In the genomic region with DNA sequence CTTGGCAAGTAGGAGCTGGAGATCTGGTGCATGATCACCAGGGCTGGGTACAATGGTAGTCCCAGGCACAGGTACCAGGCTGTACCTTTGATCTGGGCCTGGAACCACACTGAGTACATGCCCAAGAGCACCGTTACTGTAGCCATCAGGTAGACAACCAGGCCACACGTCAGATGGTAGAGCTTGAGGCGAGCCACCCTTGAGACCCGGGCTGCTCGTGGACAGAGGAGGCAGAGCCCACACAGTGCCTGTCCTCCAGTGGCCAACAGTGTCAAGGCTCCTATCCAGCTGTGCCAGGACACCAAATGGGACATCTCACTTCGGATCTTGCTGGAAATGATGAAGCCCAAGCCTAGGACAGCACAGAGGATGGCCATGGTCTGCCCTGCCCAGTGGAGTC, we compare ENCODE assay signal across 11 mouse cellular contexts. TPM values are rescaled to one million over a fixed set of nuclear protein-coding genes. Genes with fewer than 3 reads are reported as not detected.
A peak's percentile ranks its signal among the peaks of the same experiment; 100 is the strongest.
DNase-seq lines count a peak whose midpoint lies in the region; ATAC-seq lines count a peak whose summit lies in the region.
"Had no signal": no experiment of that assay in that cellular context is flagged by ENCODE, and none has a peak within 500 bp of the region (broad histone marks: within the 10 kb centered on the region; RNA-seq: fewer than 3 reads in every experiment).

No protein-coding gene starts in this region.

- no peak for ATAC-seq in heart, embryonic 13.5 days (ENCODE audit: extremely low read depth, insufficient number of reproducible peaks, low FRiP score, low TSS enrichment)
- no peak for ATAC-seq in megakaryocyte, adult 5-6 weeks (ENCODE audit: poor library complexity, severe bottlenecking)

- peaks cover 11% of the 10 kb centered on the region for H3K79me2 ChIP-seq in macrophage (ENCODE audit: inconsistent target)

- H3K9ac ChIP-seq in heart, embryonic 13.5 days: peak overlapping the region; percentile 85; the same call in 1 of the 2 replicates

- no peaks in the 10 kb centered on the region for H3K27me3 ChIP-seq in heart, embryonic 13.5 days (replicated peaks)
- no peaks in the 10 kb centered on the region for H3K27me3 ChIP-seq in megakaryocyte, embryonic 14.5 days (replicated peaks)
- H3K27me3 ChIP-seq: hindbrain, embryonic 13.5 days; neural tube, embryonic 13.5 days had no signal

- H3K4me1 ChIP-seq in heart, embryonic 13.5 days: peaks cover 51% of the 10 kb centered on the region
- peaks cover 68% of the 10 kb centered on the region for H3K4me1 ChIP-seq in megakaryocyte, embryonic 14.5 days

- H3K4me3 ChIP-seq in heart, embryonic 13.5 days: no peak overlapping the region; the same call in 1 of the 2 replicates
- H3K4me3 ChIP-seq in megakaryocyte, embryonic 14.5 days (replicated peaks): peak overlapping the region; percentile 99
- peak overlapping the region; percentile 68; the same call in 1 of the 2 replicates for H3K4me3 ChIP-seq in macrophage (ENCODE audit: inconsistent target)

- no peaks in the 10 kb centered on the region for H3K9me3 ChIP-seq in heart, embryonic 13.5 days
- no peaks in the 10 kb centered on the region for H3K9me3 ChIP-seq in megakaryocyte, embryonic 14.5 days
- H3K9me3 ChIP-seq: hindbrain, embryonic 13.5 days; neural tube, embryonic 13.5 days had no signal

- 89% methylated on average over 6 of the region's 6 CpGs for WGBS in heart, embryonic 13.5 days
- WGBS in macrophage (ENCODE audit: missing documents): 95% methylated on average over 6 of the region's 6 CpGs

- peak; percentile 24 for DNase-seq in cerebellum, adult 11-12 months
- no peak for DNase-seq in cerebellum, adult 11 months
- no peak for DNase-seq in heart, postnatal 25 days (ENCODE audit: low spot score)
- DNase-seq in adrenal gland, adult 18-20 months (ENCODE audit: low spot score in 2 of 2): no peak

- intact Hi-C loops in heart, postnatal 25 days (cut with DNase I): no loop called here

- peak overlapping the region; percentile 76 for H3K4me2 ChIP-seq in heart, embryonic 13.5 days

- H3K36me3 ChIP-seq in heart, embryonic 13.5 days: peaks cover 31% of the 10 kb centered on the region
- H3K36me3 ChIP-seq in megakaryocyte, embryonic 14.5 days (replicated peaks; ENCODE audit: low read length): peaks cover 64% of the 10 kb centered on the region
- H3K36me3 ChIP-seq in macrophage (ENCODE audit: inconsistent target): no peaks in the 10 kb centered on the region

- H3K27ac ChIP-seq in heart, embryonic 13.5 days (replicated peaks): no peak overlapping the region
- H3K27ac ChIP-seq in macrophage: no peak overlapping the region

RNA-seq across cellular contexts. Expression of gene Cyb561d1, which starts 1.8 kb away (rescaled TPM):
- polyA plus RNA-seq in heart, embryonic 13.5 days (2015; fragmentation: Nextera tagmentation; extraction: Ambion mirVana): 2.3 and 3.1 TPM in 2 replicates
- total RNA-seq in heart, postnatal 25 days (2021): 1 to 10 TPM; 4.9 to 5.1 TPM
- 3.3 and 3.9 TPM in 2 replicates for polyA plus RNA-seq in megakaryocyte, embryonic 14.5 days (2012; ENCODE audit: insufficient read depth, low replicate concordance)
- 4.9 and 6.7 TPM in 2 replicates for total RNA-seq in megakaryocyte, adult 5-6 weeks (2015)
- total RNA-seq in megakaryocyte, adult 5-6 weeks (2017): 10.3 and 12.0 TPM in 2 replicates
- total RNA-seq in macrophage (2018; cell fraction: chromatin; rRNA removed): 10 to 100 TPM in 22 of 26 experiments, 1 to 10 TPM in 4; 6.3 to 31.6 (median 18.3) TPM
- 10 to 100 TPM in 11 of 26 experiments, 1 to 10 TPM in 15; 3.8 to 15.7 (median 9.1) TPM for total RNA-seq in macrophage (2018; cell fraction: cytosol; rRNA removed)
- 10 to 100 TPM in 25 of 26 experiments, 1 to 10 TPM in 1; 9.1 to 38.3 (median 21.6) TPM for total RNA-seq in macrophage (2018; cell fraction: nucleus; rRNA removed)
- polyA plus RNA-seq in macrophage (2018): 7.2 to 11.4 TPM (median 8.4 TPM) in 3 replicates
- total RNA-seq in adrenal gland, adult 18-20 months (2021): 1 to 10 TPM; 7.3 to 8.6 TPM

RNA-seq across cellular contexts. Expression of gene Atxn7l2, which starts 11.5 kb away (rescaled TPM):
- 7.5 and 8.7 TPM in 2 replicates for polyA plus RNA-seq in heart, embryonic 13.5 days (2015; fragmentation: Nextera tagmentation; extraction: Ambion mirVana)
- 1 to 10 TPM; 2.4 to 3.3 TPM for total RNA-seq in heart, postnatal 25 days (2021)
- polyA plus RNA-seq in megakaryocyte, embryonic 14.5 days (2012; ENCODE audit: insufficient read depth, low replicate concordance): 7.8 and 14.9 TPM in 2 replicates
- 3.1 and 4.7 TPM in 2 replicates for total RNA-seq in megakaryocyte, adult 5-6 weeks (2015)
- total RNA-seq in megakaryocyte, adult 5-6 weeks (2017): 1.5 and 2.0 TPM in 2 replicates
- 10 to 100 TPM in 10 of 26 experiments, 1 to 10 TPM in 16; 2.7 to 19.4 (median 9.2) TPM for total RNA-seq in macrophage (2018; cell fraction: chromatin; rRNA removed)
- total RNA-seq in macrophage (2018; cell fraction: cytosol; rRNA removed): 1 to 10 TPM in 24 of 26 experiments, under 1 TPM in 2; 0.86 to 3.7 (median 2.4) TPM
- 10 to 100 TPM in 2 of 26 experiments, 1 to 10 TPM in 24; 2.5 to 11.4 (median 6.3) TPM for total RNA-seq in macrophage (2018; cell fraction: nucleus; rRNA removed)
- polyA plus RNA-seq in macrophage (2018): 1.9 to 3.0 TPM (median 2.4 TPM) in 3 replicates
- total RNA-seq in adrenal gland, adult 18-20 months (2021): 1 to 10 TPM; 8.2 to 8.5 TPM

RNA-seq across cellular contexts. Expression of gene Amigo1, which starts 13.1 kb away (rescaled TPM):
- 2.6 and 2.8 TPM in 2 replicates for polyA plus RNA-seq in heart, embryonic 13.5 days (2015; fragmentation: Nextera tagmentation; extraction: Ambion mirVana)
- 10 to 100 TPM; 12.2 to 12.5 TPM for total RNA-seq in heart, postnatal 25 days (2021)
- polyA plus RNA-seq in megakaryocyte, embryonic 14.5 days (2012; ENCODE audit: insufficient read depth, low replicate concordance): not detected in 2 replicates
- total RNA-seq in megakaryocyte, adult 5-6 weeks (2015): 1.4 and 3.3 TPM in 2 replicates
- total RNA-seq in megakaryocyte, adult 5-6 weeks (2017): 1.4 and 2.2 TPM in 2 replicates
- total RNA-seq in macrophage (2018; cell fraction: chromatin; rRNA removed): 1 to 10 TPM in 9 of 26 experiments, under 1 TPM in 15, not detected in 2; 0.12 to 5.3 (median 0.65) TPM
- total RNA-seq in macrophage (2018; cell fraction: cytosol; rRNA removed): 1 to 10 TPM in 4 of 26 experiments, under 1 TPM in 22; 0.14 to 1.3 (median 0.62) TPM
- 1 to 10 TPM in 12 of 26 experiments, under 1 TPM in 14; 0.32 to 5.2 (median 0.94) TPM for total RNA-seq in macrophage (2018; cell fraction: nucleus; rRNA removed)
- 0.90 to 2.1 TPM (median 1.1 TPM) in 3 replicates for polyA plus RNA-seq in macrophage (2018)
- total RNA-seq in adrenal gland, adult 18-20 months (2021): 10 to 100 TPM; 23.1 to 23.5 TPM

RNA-seq across cellular contexts. Expression of gene Sypl2, which starts 27.2 kb away (rescaled TPM):
- 2.4 and 3.2 TPM in 2 replicates for polyA plus RNA-seq in heart, embryonic 13.5 days (2015; fragmentation: Nextera tagmentation; extraction: Ambion mirVana)
- under 1 TPM; 0.57 to 0.87 TPM for total RNA-seq in heart, postnatal 25 days (2021)
- polyA plus RNA-seq in megakaryocyte, embryonic 14.5 days (2012; ENCODE audit: insufficient read depth, low replicate concordance): not detected in 2 replicates
- not detected in 2 replicates for total RNA-seq in megakaryocyte, adult 5-6 weeks (2015)
- total RNA-seq in megakaryocyte, adult 5-6 weeks (2017): not detected in 2 replicates
- under 1 TPM in 3 of 26 experiments, not detected in 23; 0.13 to 0.24 (median 0.18) TPM for total RNA-seq in macrophage (2018; cell fraction: chromatin; rRNA removed)
- under 1 TPM in 4 of 26 experiments, not detected in 22; under 0.01 to 0.10 (median 0.05) TPM for total RNA-seq in macrophage (2018; cell fraction: cytosol; rRNA removed)
- under 1 TPM in 2 of 26 experiments, not detected in 24; 0.14 to 0.16 TPM for total RNA-seq in macrophage (2018; cell fraction: nucleus; rRNA removed)
- 0.04 TPM in 1 of 3 replicates, not detected in the others for polyA plus RNA-seq in macrophage (2018)
- 1 to 10 TPM in 1 of 2 experiments, under 1 TPM in 1; 0.46 to 1.4 TPM for total RNA-seq in adrenal gland, adult 18-20 months (2021)

RNA-seq across cellular contexts. Expression of gene Gpr61, which starts 44.5 kb away (rescaled TPM):
- 0.14 TPM in 1 of 2 replicates, not detected in the other for polyA plus RNA-seq in heart, embryonic 13.5 days (2015; fragmentation: Nextera tagmentation; extraction: Ambion mirVana)
- not detected for total RNA-seq in heart, postnatal 25 days (2021)
- polyA plus RNA-seq in megakaryocyte, embryonic 14.5 days (2012; ENCODE audit: insufficient read depth, low replicate concordance): not detected in 2 replicates
- total RNA-seq in megakaryocyte, adult 5-6 weeks (2015): not detected in 2 replicates
- total RNA-seq in megakaryocyte, adult 5-6 weeks (2017): not detected in 2 replicates
- not detected for total RNA-seq in macrophage (2018; cell fraction: chromatin; rRNA removed)
- total RNA-seq in macrophage (2018; cell fraction: cytosol; rRNA removed): not detected
- total RNA-seq in macrophage (2018; cell fraction: nucleus; rRNA removed): not detected
- polyA plus RNA-seq in macrophage (2018): not detected in 3 replicates
- under 1 TPM; 0.19 to 0.23 TPM for total RNA-seq in adrenal gland, adult 18-20 months (2021)
- total RNA-seq: gastrocnemius, adult 18-20 months had no signal
